Mouse (Mus musculus) bone marrow, adult 2 months (tissue): ENCODE measurements around the gene Fermt1. TPM values are rescaled to one million over a fixed set of nuclear protein-coding genes. Genes with fewer than 3 reads are reported as not detected.
A peak's percentile ranks its signal among the peaks of the same experiment; 100 is the strongest.

Source experiments
- H3K27ac ChIP-seq: fragments of 200-500 bp; 2 replicates; pipeline ENCODE4 v1.5.1; 2012; ENCODE audit warnings: low read depth, mild to moderate bottlenecking, control low read depth, inconsistent platforms, low read length; ENCODE audit not compliant: control insufficient read depth, poor library complexity, insufficient read depth
- H3K4me1 ChIP-seq: fragments of 200-500 bp; 2 replicates; pipeline ENCODE4 v1.6.1; 2011; ENCODE audit warnings: low read length; ENCODE audit not compliant: control insufficient read depth, insufficient read depth
- H3K4me3 ChIP-seq: fragments of 200-500 bp; replicated peaks from 2 replicates; pipeline ENCODE3; 2011; ENCODE audit warnings: mild to moderate bottlenecking, low read depth, low read length, control low read depth; ENCODE audit not compliant: control insufficient read depth
- CTCF ChIP-seq: fragments of 200-500 bp; IDR thresholded peaks from 2 replicates; pipeline ENCODE4 v1.5.1; 2011; ENCODE audit warnings: low read length, control low read depth; ENCODE audit not compliant: control insufficient read depth, insufficient read depth
- POLR2A ChIP-seq: fragments of 200-500 bp; IDR thresholded peaks from 2 replicates; pipeline ENCODE4 v1.6.1; 2011; ENCODE audit warnings: low read depth, mild to moderate bottlenecking, control low read depth, low read length, borderline replicate concordance; ENCODE audit not compliant: control insufficient read depth
- WGBS: fragments of 180-500 bp; shearing (Covaris S2); methylation state at CpG from one replicate; pipeline ENCODE4 v1.1.7; 2018; 5-methylcytosine and 5-hydroxymethylcytosine counted together
- polyA plus RNA-seq: library from polyadenylated mRNA; stranded (reverse); fragments of >200 nt; gene quantifications from 2 replicates; pipeline ENCODE4 v1.2.4, GENCODE M21; 2011; ENCODE audit warnings: low replicate concordance; ENCODE audit not compliant: missing spikeins, insufficient read depth, insufficient read length

The Fermt1 gene
- polyA plus RNA-seq, 1 experiment = not detected

DNA sequence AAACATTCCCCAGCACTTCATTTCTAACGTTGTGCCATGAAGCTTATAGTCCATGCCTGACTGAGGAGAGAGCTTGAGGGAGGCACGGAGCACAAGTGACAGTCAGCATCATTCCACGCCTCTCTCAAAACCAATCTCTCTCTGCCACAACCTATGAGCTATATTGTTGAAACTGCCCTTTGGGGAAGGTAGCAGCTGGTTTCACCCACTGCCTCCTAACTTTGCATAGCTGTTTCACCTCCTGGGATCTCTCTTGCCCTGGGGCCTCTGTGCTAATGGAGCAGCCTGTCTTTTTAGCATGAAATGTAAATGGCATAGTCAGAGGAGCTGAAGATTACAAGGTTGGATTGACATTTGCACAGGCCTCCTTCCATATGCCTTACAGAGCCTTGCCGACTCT, 43.6 kb downstream of the Fermt1 start:
- TF ChIP-seq CTCF (no peak), POLR2A (no peak)
- WGBS = 63% methylated on average over 4 of the region's 4 CpGs
- Histone ChIP-seq H3K4me3 (no peak overlapping the region), H3K4me1 (no peaks in the 10 kb centered on the region), H3K27ac (no peak overlapping the region)

DNA sequence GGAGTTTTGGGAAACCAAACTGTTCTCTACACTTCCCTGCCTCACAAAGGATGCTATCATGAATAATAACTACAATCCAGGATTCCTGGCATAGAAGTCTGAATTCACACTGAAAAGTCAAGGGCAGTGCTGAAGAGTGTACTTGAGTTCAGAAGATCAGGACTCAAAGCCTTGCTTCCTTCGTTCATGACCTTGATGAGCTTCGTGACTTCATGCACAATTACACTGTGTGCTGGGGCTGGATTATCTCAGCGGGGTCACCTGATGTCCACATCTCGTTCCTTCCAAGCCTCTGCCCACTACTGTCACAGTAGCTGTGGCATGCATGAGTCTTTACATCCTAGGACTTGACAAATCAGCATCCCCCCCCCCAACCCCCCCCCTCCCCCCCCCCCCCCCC, 44.1 kb downstream of the Fermt1 start:
- no peak overlapping the region for H3K27ac ChIP-seq
- H3K4me3 ChIP-seq = no peak overlapping the region
- WGBS = 77% methylated on average over 4 of the region's 4 CpGs
- TF ChIP-seq POLR2A (no peak), CTCF (no peak)
- H3K4me1 ChIP-seq = no peaks in the 10 kb centered on the region

- Histone ChIP-seq H3K4me3 (no peak overlapping the region), H3K27ac (no peak overlapping the region), H3K4me1 (no peaks in the 10 kb centered on the region)
- 24% methylated on average over 1 of the region's 1 CpGs for WGBS
- TF ChIP-seq CTCF (no peak), POLR2A (no peak)
Measured at GRCm38 (mm10) chr2:132900596-132900995, 45.1 kb downstream of the Fermt1 start.

GRCm38 (mm10) chr2:132898211-132898610, 47.5 kb downstream of the Fermt1 start:
- TF ChIP-seq POLR2A (no peak), CTCF (no peak)
- H3K4me1 ChIP-seq = no peaks in the 10 kb centered on the region
- WGBS = 41% methylated on average over 1 of the region's 1 CpGs
- no peak overlapping the region for H3K4me3 ChIP-seq
- H3K27ac ChIP-seq = no peak overlapping the region

DNA sequence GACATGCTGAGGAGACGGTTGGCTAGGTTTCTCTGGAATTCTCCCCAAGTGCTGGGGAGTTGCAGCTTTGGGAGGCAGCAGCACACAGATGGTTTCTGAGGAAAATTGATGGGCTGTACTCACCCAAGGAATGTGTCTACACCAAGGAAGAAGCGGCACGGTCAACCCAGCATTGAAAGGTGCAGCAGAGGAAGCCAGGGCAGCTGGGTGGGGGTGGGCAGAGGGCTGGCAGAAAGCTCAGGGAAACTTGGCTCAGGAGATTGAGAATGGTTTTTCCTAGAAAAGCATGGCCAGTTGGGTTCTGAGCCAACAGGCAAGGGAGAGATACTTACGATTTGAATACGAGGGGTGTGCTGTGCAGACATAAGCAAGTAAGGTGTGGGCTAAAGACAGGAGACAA, 51.9 kb downstream of the Fermt1 start:
- H3K4me1 ChIP-seq = no peaks in the 10 kb centered on the region
- TF ChIP-seq POLR2A (no peak), CTCF (no peak)
- no peak overlapping the region for H3K4me3 ChIP-seq
- WGBS = 86% methylated on average over 5 of the region's 5 CpGs
- no peak overlapping the region for H3K27ac ChIP-seq

DNA sequence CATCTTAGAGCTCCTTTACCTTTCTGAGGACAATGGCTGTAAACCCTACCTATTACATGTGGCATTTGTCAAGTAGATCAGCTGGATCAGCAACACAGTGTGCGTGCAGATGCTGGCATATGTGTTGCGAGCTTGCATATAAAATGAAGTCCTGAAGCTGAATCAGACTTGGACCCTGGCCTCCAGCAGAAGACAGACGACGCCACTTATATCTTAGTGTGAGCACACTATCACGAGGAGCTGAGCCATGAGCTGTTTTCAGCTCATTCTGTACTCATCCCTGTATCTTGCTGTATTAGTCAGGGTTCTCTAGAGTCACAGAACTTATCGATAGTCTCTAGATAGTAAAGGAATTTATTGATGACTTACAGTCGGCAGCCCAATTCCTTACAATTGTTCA, 60.4 kb downstream of the Fermt1 start:
- TF ChIP-seq POLR2A (no peak), CTCF (no peak)
- H3K4me3 ChIP-seq = no peak overlapping the region
- no peak overlapping the region for H3K27ac ChIP-seq
- no peaks in the 10 kb centered on the region for H3K4me1 ChIP-seq
- WGBS = 84% methylated on average over 7 of the region's 7 CpGs

GRCm38 (mm10) chr2:132884303-132884967, 61.3 kb downstream of the Fermt1 start:
- peaks cover 1% of the 10 kb centered on the region for H3K4me1 ChIP-seq
- WGBS = 76% methylated on average over 8 of the region's 8 CpGs
- no peak overlapping the region for H3K4me3 ChIP-seq
- H3K27ac ChIP-seq = no peak overlapping the region
- no peak for TF ChIP-seq CTCF
- no peak for TF ChIP-seq POLR2A

DNA sequence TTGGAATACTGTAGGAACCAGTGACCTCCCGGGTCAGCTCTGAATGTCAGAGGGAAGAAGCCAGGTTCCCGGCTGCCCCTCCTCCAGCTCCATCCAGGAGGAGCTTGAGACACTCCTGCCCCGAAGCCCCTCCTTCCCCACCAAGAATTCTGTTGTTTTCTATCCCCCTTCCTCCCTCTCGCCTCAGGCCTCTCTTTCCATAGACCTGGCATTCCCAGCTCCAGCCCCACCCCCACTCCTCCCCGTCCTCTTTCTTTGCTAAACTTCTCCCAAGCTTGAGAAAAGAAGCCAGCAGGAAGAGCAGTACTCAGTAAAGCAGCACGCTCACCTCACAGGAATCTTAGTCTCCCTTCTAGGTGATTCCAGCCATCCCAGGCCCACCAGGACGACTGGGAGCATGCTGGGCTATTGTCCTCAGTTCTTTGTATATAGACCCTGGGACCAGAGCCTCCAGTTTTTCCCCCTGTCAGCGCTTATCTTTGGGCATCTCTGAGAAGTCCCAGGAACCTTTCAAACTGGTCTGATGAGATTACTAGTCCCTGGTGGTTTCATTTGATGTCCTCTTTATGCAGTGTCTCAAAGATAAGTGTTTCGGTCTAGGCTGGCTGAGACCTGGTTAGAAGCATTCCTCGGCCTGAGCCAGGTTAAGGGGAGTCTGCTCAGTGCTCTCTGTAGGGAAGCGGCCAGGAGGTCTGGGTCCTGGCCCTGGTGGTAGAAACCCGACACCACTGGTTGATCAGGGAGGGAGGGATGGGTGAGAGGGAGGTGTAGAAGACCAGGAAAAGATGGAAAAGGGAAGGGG, 64.7 kb downstream of the Fermt1 start, which contains the start of gene Lrrn4:
Lrrn4 (minus strand) TSS at position 48 of the 802 bp plus-strand sequence.
- TF ChIP-seq POLR2A = no peak
- TF ChIP-seq CTCF = no peak
- 65% methylated on average over 12 of the region's 12 CpGs for WGBS
- peak within 1 kb of the TSS; percentile 70 for H3K4me3 ChIP-seq
- H3K4me1 ChIP-seq = peaks cover 1% of the 10 kb centered on the region
- H3K27ac ChIP-seq = peak within 1 kb of the TSS; percentile 45; the same call in 1 of the 2 replicates
